Mouse (Mus musculus): ENCODE results near the gene Rfc2. TPM values are rescaled to one million over a fixed set of nuclear protein-coding genes. Genes with fewer than 3 reads are reported as not detected.

The Rfc2 gene
- total RNA-seq, 2 experiments from 2014 or later = 34.8 to 37.4 TPM

DNA sequence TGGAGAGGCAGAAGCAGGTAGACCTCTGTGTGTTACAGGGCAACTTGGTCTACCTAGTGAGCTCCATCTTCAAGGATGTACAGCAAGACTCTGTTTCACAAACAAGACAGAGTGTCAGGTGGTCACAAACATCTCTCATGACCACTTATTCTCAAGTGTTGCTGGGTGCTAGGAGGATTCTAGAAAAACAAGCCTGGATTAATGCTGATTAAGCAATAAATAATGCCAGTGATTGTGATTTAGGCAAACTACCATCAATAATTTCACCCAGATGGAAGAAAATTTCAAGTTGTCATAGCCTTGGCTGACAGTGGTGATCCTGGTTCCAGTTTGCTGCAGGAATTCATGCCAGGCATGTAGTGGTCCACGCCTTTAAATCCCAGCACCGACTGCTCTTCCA lies 16.9 kb upstream of the Rfc2 start:
- DNase-seq (ENCODE audit: low spot score in 2 of 2) = no peak

DNA sequence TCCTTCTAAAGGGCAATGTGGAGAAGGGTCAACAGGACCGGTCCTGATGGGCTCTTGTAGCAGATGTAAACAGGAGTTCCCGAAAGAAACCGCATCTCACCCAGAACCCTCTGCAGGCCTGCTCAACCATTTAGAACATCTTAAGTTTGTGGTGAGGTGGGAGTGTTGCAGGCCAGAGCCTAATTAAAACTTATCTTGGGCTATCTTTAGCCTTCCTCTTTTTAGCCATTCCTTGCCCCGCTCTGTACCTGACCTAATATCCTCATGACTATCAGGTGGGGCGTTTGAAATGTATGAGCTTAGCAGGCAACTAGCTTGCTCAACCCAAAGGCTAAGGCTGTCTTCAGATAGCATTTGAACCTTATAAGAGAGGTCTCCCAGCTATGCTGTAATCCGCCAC lies 15.5 kb upstream of the Rfc2 start:
- no peak for DNase-seq (ENCODE audit: low spot score in 2 of 2)

- no peak for DNase-seq (ENCODE audit: low spot score in 2 of 2)
These were observed 13.7 kb upstream of the Rfc2 start for GRCm38 (mm10) chr5:134567445-134567844.

DNA sequence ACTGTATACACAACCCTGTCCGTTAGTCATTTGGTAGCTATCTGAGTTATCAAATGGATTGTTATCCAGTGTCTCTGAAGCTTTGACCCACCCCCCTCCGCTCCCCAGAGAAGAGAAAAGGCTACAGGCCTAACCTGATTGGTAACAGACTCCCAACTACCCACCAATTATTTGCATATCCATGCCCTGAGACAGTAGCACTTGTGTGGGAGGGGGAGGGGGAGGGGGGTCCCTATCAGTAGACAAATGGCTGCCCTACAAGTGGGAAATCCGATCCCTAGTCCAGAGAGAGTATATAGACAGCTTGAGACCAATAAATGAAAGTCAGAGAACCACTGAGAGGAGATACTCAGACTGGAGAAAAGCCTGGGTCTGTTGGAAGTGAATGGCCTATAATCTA lies 13.1 kb upstream of the Rfc2 start:
- no peak for DNase-seq (ENCODE audit: low spot score in 2 of 2)

DNA sequence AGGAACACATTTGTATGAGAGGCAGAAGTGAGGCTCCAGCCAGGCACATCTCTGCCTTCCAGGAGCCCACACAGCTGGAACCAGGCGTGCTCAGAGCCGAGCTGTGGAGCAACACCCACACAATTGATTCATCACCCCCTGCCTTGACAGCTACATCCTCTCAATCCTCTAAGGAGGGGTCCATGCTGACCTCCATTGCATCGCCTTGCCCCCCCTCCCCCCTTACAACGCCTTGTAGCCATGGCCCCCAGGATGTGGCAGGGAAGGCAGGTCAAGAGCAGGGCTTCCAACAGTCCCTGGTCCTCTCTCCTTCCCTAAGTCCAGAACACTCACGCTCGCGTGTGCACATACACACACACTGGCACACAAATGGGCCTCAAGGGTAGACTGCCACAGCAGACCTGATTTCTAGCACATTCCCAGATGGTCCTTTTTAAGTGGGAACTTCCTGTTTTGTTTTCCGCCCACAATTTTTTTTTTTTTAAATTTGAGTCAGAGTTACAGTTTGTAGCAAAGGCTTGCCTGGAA lies 12.1 kb upstream of the Rfc2 start:
- DNase-seq (ENCODE audit: low spot score in 2 of 2) = no peak

DNA sequence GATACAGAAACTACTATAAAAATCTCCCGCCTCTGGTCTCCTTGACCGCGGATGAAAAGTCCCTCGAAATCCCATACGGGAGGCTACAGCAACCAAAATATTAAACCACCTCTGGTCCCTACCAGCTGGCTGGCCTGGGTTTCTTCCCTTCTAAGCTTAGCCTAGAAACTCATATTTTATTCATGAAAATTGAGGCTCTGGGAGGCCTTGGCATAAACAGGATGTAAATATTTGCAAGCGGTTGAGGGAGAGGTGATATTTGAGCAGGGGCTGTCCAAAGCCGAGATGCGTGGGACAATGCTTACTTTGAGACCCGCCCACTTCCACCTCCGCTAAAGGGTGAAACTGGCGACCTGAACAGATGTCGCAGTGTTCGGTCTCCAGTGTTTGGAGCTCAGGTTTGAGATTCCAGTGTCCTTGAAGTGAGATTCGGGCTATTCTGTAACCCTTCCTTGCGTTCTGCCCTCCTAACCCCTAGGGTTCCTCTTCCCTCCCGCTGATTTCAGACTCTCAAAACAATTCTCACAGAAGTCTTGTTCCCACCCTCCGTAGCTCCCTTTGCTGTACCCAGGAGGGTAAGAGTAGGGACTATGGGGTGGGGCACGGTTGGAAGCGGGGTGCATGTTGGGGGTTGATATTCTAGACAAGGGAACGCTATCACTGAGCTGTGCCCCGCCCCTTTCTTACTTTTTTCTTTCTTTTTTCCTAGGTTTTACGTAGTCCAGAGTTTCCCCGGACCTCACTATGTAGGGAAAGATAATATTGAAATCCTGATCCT lies 9.2 kb upstream of the Rfc2 start:
- DNase-seq (ENCODE audit: low spot score in 2 of 2) = peak; percentile 32 to 42

- DNase-seq (ENCODE audit: low spot score in 2 of 2) = no peak
These were observed 8.5 kb upstream of the Rfc2 start for GRCm38 (mm10) chr5:134572508-134573214.

DNA sequence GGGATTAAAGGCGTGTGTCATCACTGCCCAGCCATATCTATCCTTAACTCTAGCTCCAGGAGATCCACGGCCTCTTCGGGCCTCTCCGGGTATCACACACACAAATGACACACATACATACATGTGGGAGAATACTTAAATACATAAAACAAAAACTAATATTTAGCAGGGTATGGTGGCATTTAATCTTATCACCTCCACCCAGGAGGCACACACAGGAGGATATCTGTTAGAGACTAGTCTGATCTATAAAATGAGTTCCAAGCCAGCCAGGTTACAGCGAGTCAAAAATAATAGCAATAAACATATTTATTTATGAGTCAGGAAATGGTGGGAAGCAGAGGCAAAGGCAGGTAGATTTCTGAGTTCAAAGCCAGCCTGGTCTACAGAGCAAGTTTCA lies 5.3 kb upstream of the Rfc2 start:
- no peak for DNase-seq (ENCODE audit: low spot score in 2 of 2)

DNA sequence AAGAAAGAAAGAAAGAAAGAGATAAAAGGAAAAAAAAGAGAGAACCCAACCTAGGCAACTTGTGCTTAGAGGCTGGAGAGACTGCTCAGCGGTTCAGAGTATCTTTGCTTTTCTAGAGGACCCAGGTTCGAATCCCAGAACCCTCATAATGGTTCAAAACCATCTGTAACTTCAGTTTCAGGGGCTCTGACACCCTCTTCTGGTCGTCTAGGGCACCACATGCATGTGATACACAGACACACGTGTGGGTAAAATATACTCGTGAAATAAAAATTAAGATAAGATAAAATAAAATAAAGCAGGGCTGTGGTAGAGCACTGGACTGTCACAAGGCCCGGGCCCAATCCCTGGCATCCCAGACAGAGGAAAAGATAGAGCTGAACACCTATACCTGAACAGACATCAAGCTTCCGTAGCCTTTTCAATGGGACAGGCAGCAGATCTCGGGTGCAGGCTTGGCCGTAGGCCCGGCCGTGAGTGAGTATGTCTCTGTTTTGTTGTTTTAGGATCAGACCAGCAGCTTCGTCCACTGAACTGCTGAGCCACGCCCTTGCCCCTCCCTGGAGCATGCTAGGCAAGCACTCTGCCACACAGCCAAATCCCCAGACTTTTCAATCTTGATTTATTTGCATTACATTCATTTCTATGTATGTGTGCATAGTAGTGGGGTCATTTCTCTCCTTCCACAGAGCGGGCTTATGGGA lies 4.5 kb upstream of the Rfc2 start:
- no peak for DNase-seq (ENCODE audit: low spot score in 2 of 2)

DNA sequence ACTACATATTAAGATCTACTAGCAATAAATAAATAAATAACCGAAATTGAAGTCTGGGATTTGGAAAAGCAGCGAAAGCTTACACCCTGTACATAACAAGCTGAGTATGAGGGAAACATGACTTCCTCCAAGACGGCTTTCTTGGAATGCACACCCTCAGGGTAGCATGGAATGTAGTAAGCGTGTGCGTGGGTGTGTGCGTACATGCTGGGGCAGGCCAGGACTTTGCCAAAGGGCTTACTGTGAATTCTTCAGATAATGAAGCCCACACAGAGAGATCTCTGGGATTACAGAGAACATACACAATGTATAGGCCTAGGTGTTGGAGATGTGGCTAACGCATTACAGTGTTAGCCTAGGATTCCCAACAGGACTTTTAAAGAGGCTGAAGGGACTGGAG lies 3.6 kb upstream of the Rfc2 start:
- DNase-seq (ENCODE audit: low spot score in 2 of 2) = no peak

DNA sequence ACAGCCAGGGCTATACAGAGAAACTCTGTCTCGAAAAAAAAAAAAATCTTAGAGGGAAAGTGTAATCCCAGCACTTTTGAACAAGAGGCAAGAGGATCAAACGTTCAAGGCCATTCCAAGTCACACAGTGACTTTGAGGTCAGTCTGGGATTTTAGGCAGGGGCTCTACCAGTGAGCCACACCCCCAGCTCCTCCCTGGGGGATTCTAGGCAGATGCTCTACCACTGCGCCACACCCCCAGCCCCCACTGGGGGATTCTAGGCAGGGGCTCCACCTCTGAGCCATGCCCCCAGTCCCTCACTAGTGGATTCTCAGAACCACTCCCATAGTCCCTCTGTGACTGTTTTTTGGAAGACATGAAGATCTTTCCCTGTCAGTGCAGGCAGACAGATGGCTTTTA lies 2.0 kb upstream of the Rfc2 start:
- no peak for DNase-seq (ENCODE audit: low spot score in 2 of 2)

- peak; percentile 95 to 96 for DNase-seq (ENCODE audit: low spot score in 2 of 2)
These were observed 1.2 kb downstream of the Rfc2 start for GRCm38 (mm10) chr5:134582221-134582907.

- DNase-seq (ENCODE audit: low spot score in 2 of 2) = no peak
These were observed 2.1 kb downstream of the Rfc2 start for GRCm38 (mm10) chr5:134583006-134583883.

GRCm38 (mm10) chr5:134583884-134584213 lies 2.7 kb downstream of the Rfc2 start:
- DNase-seq (ENCODE audit: low spot score in 2 of 2) = no peak

DNA sequence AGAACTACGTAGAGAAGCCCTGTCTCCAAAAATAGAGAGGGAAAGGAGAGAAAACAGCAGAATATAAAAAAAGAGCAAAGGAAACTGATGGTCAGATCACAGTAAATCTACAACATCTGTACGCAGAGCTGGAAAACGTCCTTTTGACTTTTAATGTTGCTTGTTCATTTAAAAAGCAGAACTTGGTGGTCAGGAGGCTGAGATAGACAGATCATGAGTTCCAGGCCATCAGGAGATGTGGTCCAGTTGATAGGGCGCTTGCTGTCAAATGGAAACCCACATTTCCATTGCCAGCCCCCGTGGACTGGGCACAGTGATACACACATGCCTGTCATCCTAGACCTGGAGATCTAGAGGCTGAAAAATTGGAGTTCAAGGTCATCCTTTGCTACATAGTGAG lies 3.6 kb downstream of the Rfc2 start:
- DNase-seq (ENCODE audit: low spot score in 2 of 2) = no peak

GRCm38 (mm10) chr5:134589900-134590299 lies 8.7 kb downstream of the Rfc2 start:
- no peak for DNase-seq (ENCODE audit: low spot score in 2 of 2)

- no peak for DNase-seq (ENCODE audit: low spot score in 2 of 2)
These were observed 10.9 kb downstream of the Rfc2 start for GRCm38 (mm10) chr5:134592026-134592581.

- no peak for DNase-seq (ENCODE audit: low spot score in 2 of 2)
These were observed 11.9 kb downstream of the Rfc2 start for GRCm38 (mm10) chr5:134593093-134593492.

GRCm38 (mm10) chr5:134597711-134598110 lies 16.5 kb downstream of the Rfc2 start:
- no peak for DNase-seq (ENCODE audit: low spot score in 2 of 2)

DNA sequence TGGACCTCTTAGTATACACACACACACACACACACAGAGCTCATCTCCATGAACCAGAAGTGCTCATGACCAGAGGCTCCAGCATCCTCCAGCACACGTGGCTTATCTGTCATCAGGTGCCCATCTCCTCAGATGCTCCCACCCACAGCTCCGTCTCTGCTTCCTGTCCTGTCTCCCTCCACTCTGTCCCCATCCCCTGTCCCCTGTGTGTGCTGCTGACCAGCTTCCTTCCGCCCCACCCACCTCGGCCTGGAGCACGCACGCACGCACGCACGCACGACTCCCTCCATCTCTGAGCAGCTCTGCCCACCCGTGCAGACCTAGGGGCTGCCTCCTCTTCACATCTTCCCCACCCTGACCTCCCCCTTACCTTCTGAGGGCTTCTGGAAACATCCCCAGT lies 23.2 kb downstream of the Rfc2 start:
- DNase-seq (ENCODE audit: low spot score in 2 of 2) = no peak
